In the genomic region with DNA sequence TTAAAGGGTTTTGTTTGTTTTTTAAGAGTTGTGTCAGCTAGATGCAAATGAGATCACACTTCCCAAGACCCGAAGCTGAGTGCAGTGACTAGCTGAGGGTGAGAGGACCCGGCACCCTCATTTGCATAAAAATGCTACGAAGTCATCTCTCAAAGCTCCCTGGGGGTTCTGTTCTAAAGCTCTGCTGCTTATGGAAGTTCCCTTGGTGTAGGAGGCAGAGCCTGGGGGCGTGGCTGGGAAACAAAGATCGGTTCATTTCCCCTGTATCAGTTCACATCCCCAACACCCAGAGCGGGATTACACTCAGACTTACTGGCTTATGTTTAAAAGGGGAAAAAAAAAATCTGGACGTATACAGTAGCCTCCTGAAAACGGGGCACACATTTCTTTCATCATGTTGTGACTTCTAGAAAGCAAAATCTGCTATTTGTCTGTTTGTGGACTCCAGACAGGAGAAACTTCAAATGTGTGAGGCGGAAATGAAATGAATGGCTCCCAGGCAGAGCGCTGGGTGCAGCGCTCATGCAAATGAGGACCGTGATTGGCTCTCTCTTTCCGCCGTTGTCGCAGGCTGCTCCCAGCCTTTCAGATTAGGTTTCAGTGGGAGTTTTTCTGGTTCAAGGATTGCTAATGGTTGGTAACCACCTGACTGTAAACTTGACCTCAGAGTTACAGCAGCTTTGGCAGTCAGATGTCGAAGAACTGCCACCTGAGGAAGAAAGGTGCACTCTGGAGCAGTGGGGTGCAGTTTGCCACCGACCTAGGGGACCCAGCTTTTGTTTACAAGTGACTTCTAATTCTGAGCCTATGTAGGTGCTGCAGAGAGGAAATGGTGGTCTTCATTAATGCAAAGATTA, we compare ENCODE assay signal across 8 mouse cellular contexts.
DNase-seq lines count a peak whose midpoint lies in the region; ATAC-seq lines count a peak whose summit lies in the region.

No protein-coding gene starts in this region.

- H3K4me1 ChIP-seq in hindbrain, embryonic 16.5 days (ENCODE audit: control insufficient read depth, insufficient read depth, low read depth, low read length): peaks cover 16% of the 10 kb centered on the region

- H3K27ac ChIP-seq in hindbrain, embryonic 16.5 days (ENCODE audit: low read depth, low read length): peak overlapping the region; percentile 80

- no peaks in the 10 kb centered on the region for H3K9me3 ChIP-seq in hindbrain, embryonic 16.5 days (ENCODE audit: control insufficient read depth, low read length)

- H3K27me3 ChIP-seq in hindbrain, embryonic 16.5 days (replicated peaks; ENCODE audit: control insufficient read depth, insufficient read depth, low read length): no peaks in the 10 kb centered on the region

- H3K9ac ChIP-seq in hindbrain, embryonic 16.5 days (ENCODE audit: low read depth, low read length): peak overlapping the region; percentile 59

- H3K4me2 ChIP-seq in hindbrain, embryonic 16.5 days (ENCODE audit: low read length): peak overlapping the region; percentile 67

- peak; percentile 75 for ATAC-seq in hindbrain, embryonic 16.5 days
- no peak for ATAC-seq in megakaryocyte-erythroid progenitor cell, adult 5-6 weeks (replicated peaks; ENCODE audit: low FRiP score, low TSS enrichment, poor library complexity, severe bottlenecking)

- peak overlapping the region; percentile 41 for H3K4me3 ChIP-seq in hindbrain, embryonic 16.5 days (ENCODE audit: low read length)

- H3K36me3 ChIP-seq in hindbrain, embryonic 16.5 days (ENCODE audit: control insufficient read depth, insufficient read depth, low read length): no peaks in the 10 kb centered on the region; the same call in 1 of the 2 replicates

- peak; percentile 35 to 44 for DNase-seq in right cerebral cortex, postnatal 10 days (ENCODE audit: low spot score in 2 of 2)
- no peak for DNase-seq in right cerebral cortex, postnatal 36 days (ENCODE audit: low spot score in 2 of 2)
- peak; percentile 70 for DNase-seq in embryo, embryonic 9.5 days (ENCODE audit: extremely low spot score)
- DNase-seq in liver: peak; percentile 11
- peak; percentile 56 for DNase-seq in neural tube, embryonic 10.5 days (ENCODE audit: extremely low spot score, low spot score)
- DNase-seq in ovary, postnatal 14 days (ENCODE audit: low spot score): no peak

- 2% methylated on average over 17 of the region's 17 CpGs for WGBS in hindbrain, embryonic 16.5 days

Comparison
In these comparisons a context has a peak if more than half of its experiments do, and no peak if none do; other contexts are left out.
1. DNase-seq: peak in right cerebral cortex, postnatal 10 days (2 of 2), embryo, embryonic 9.5 days (single experiment), liver (single experiment) and neural tube, embryonic 10.5 days (single experiment); none in right cerebral cortex, postnatal 36 days (0 of 2) and ovary, postnatal 14 days (single experiment).